Mouse (Mus musculus): Measurements from ENCODE around the gene Rusc1.

GRCm38 (mm10) chr3:89108146-89108545 is 15.0 kb upstream of the Rusc1 start:
- TF ChIP-seq MAZ (IDR thresholded peaks at IDR 0.05; ENCODE audit: low read depth, low read length) (no peak), MYB (IDR thresholded peaks at IDR 0.05; ENCODE audit: low read depth, low read length) (no peak), CTCF (IDR thresholded peaks at IDR 0.05 in 2 of 3, conservative IDR thresholded peaks at IDR 0.05 in 1 of 3; ENCODE audit: control insufficient read depth in 1 of 3, insufficient read depth in 1 of 3, low read depth in 2 of 3, low read length in 3 of 3, poor library complexity in 1 of 3, severe bottlenecking in 1 of 3) (no peak), POLR2A (IDR thresholded peaks at IDR 0.05; ENCODE audit: control insufficient read depth in 1 of 2, insufficient read depth in 1 of 2, low read depth in 1 of 2, low read length in 2 of 2, poor library complexity in 1 of 2) (no peak), EP300 (IDR thresholded peaks at IDR 0.05; ENCODE audit: low read depth in 1 of 2, low read length in 2 of 2) (no peak), MAX (IDR thresholded peaks at IDR 0.05; ENCODE audit: low read length) (no peak)
